Mouse (Mus musculus): ENCODE measurements around the gene C8g. TPM values are rescaled to one million over a fixed set of nuclear protein-coding genes. Genes with fewer than 3 reads are reported as not detected.

Gene C8g
- polyA plus RNA-seq, 1 experiment from 2014 or later: 5.5 TPM

DNA sequence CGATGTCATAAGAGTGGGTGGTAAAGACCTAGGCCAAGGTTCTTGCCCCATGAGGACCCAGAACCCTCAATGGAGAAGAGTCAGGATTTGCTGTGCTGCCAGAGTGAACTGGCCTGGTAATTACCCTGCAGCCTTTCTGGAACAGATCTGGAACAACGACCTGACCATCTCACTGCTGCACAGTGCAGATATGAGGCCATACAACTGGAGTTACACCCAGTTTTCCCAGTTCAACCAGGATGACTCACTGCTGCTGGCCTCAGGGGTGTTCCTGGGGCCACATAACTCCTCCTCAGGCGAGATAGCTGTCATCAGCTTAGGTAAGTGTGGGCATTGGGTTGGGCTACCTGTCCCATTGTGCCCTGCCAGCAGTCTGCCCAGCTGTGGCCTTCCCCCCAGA is 1.2 kb upstream of the C8g start:
- H3K27ac ChIP-seq: no peak overlapping the region
- no peak for ATAC-seq (ENCODE audit: low FRiP score)

DNA sequence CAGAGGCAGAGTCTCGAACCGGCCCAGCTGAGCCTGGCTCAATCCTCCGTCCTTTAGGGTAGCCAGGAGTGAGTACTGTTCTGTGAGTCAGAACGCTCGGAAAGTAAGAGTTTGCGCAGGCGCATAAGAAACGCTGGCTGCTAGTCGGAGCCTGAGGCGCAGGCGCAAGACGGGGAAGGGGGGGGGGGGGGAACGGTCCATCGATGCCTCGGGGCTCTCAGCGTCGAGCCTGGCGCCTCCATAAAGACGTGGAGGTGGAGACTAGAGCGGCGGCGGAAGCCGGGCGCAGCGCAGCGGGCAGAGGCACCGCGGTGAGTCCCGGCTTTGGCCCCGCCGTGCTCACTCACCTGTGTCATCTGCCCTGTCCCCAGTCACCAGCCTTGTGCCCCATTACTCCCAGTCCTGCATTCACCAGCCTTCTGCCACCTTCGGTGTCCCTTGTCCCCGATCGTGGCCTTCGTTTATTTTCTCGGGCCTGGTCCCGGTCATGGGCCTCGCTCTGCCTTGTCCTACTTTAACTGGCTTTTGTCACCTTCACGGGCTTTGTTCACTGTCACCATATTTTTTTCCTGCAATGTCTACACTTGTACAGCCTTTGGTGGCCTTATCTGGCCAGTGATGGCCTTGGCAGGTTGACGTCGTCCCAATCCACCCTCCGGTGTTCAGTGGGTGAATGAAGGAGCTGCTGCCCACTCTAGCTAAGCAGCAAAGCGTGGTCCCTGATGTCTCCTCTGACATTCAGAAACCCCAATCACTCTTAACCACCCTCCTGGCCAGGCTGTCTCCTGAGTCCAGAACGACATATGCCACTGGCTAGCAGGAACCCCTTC is 728 bp downstream of the C8g start, which contains the start of gene Fbxw5:
Fbxw5 (plus strand) TSS at position 175 of the 830 bp plus-strand sequence.
- Histone ChIP-seq H3K9me3 (ENCODE audit: control insufficient read depth, low read length) (no peaks in the 10 kb centered on the region), H3K4me2 (replicated peaks) (peak within 1 kb of the TSS; percentile 97), H3K4me1 (replicated peaks; ENCODE audit: control insufficient read depth, insufficient read depth, low read length) (peaks cover 11% of the 10 kb centered on the region), H3K27me3 (ENCODE audit: control insufficient read depth, insufficient read depth, low read length) (no peaks in the 10 kb centered on the region), H3K9ac (peak within 1 kb of the TSS; percentile 92), H3K4me3 (replicated peaks; ENCODE audit: low read length) (peak within 1 kb of the TSS; percentile 71), H3K36me3 (replicated peaks; ENCODE audit: control insufficient read depth, insufficient read depth) (peaks cover 34% of the 10 kb centered on the region), H3K27ac (peak within 1 kb of the TSS; percentile 72)
- DNase-seq (ENCODE audit: low spot score): peak; percentile 94
- WGBS: 1% methylated on average over 32 of the region's 44 CpGs
- peak; percentile 87 for ATAC-seq (ENCODE audit: low FRiP score)

More for the DNA sequence above, 1.2 kb upstream of the C8g start:
- H3K36me3 ChIP-seq (replicated peaks; ENCODE audit: control insufficient read depth, insufficient read depth): peaks cover 37% of the 10 kb centered on the region
- no peak overlapping the region for H3K4me2 ChIP-seq (replicated peaks)
- no peaks in the 10 kb centered on the region for H3K9me3 ChIP-seq (ENCODE audit: control insufficient read depth, low read length)
- H3K9ac ChIP-seq: no peak overlapping the region
- H3K4me1 ChIP-seq (replicated peaks; ENCODE audit: control insufficient read depth, insufficient read depth, low read length): peaks cover 11% of the 10 kb centered on the region
- no peak for DNase-seq (ENCODE audit: low spot score)
- 95% methylated on average over 3 of the region's 3 CpGs for WGBS
- H3K4me3 ChIP-seq (replicated peaks; ENCODE audit: low read length): no peak overlapping the region
- H3K27me3 ChIP-seq (ENCODE audit: control insufficient read depth, insufficient read depth, low read length): no peaks in the 10 kb centered on the region

DNA sequence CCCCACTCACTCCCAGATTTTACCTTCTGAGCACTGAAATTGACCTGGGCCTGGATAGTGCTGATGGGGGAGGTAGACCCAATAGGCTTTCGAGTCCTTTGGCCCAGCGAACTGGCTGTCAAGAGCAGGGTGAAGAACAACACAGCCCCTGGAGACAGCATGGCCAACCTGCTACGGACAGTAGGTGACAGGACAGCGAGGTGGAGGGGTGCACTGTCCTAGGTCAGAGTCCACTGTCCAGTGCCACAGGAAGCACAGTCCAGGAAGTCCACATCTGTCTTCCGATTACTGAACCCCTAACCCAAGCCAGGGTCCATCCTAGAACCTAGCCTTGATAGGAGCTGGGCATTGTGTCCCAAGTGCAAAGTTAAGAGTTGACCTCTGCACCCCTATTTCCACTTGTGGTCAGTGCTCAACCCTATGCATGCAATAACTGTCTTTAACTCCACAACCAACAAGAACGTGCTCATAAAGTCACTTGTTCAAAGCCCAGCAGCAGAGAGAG is 1.4 kb downstream of the C8g start:
- ATAC-seq (ENCODE audit: low FRiP score) (peak; percentile 41; the same call in 1 of the 2 replicates), DNase-seq (ENCODE audit: low spot score) (no peak)
- 0 out of 2 replicates have a peak overlapping the region, but pooled peaks have one; percentile 34 for H3K27ac ChIP-seq
- H3K4me2 ChIP-seq (replicated peaks): peak overlapping the region; percentile 50
- no peaks in the 10 kb centered on the region for H3K9me3 ChIP-seq (ENCODE audit: control insufficient read depth, low read length)
- peak overlapping the region; percentile 71 for H3K4me3 ChIP-seq (replicated peaks; ENCODE audit: low read length)
- peaks cover 27% of the 10 kb centered on the region for H3K36me3 ChIP-seq (replicated peaks; ENCODE audit: control insufficient read depth, insufficient read depth)
- H3K9ac ChIP-seq: peak overlapping the region; percentile 32; the same call in 1 of the 2 replicates
- peaks cover 11% of the 10 kb centered on the region for H3K4me1 ChIP-seq (replicated peaks; ENCODE audit: control insufficient read depth, insufficient read depth, low read length)
- 69% methylated on average over 6 of the region's 6 CpGs for WGBS
- H3K27me3 ChIP-seq (ENCODE audit: control insufficient read depth, insufficient read depth, low read length): no peaks in the 10 kb centered on the region

DNA sequence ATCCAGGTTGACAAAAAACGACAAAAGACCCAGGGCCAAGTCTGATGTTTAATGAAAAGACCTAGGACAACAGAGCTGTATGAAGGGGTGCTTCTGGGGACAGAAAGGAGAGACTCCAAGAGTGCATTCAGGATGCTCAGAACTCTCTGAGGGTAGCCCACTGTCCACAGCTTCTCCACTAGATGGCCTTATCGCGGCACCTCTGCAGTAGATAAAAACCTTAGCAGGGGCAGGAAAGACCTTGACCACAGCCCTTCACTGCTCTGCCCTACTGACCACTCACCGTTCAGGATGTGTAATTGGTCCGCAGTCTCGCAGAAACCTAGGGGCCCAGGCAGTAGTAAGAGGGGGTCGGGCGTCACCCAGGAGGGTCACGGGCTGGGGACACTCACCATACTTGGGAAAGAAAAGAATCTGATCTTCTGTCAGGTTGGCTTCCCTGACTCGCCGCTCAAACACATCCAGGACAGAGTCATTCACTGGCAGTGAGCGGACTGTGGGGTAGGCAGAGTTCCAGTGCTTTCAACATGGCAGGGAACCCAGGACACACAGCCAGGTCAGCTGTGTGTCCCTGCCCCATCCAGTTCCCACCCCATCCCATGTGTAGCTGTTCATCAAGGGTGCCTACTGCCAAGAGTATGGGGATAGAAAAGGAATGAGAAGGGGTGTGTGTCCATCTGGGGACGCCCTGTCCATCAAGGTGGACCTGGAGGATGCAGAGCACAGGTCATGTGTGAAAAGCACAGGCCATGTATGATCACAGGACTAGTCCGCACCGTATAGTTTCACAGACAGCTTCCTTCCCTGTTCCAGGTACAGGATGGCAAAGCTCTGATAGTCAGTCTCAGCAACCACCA is 2.7 kb downstream of the C8g start:
- WGBS: 73% methylated on average over 15 of the region's 15 CpGs
- peaks cover 14% of the 10 kb centered on the region for H3K36me3 ChIP-seq (replicated peaks; ENCODE audit: control insufficient read depth, insufficient read depth)
- no peak overlapping the region for H3K4me3 ChIP-seq (replicated peaks; ENCODE audit: low read length)
- no peak overlapping the region for H3K27ac ChIP-seq
- ATAC-seq (ENCODE audit: low FRiP score) (no peak), DNase-seq (ENCODE audit: low spot score) (no peak)
- no peak overlapping the region for H3K9ac ChIP-seq
- peaks cover 11% of the 10 kb centered on the region for H3K4me1 ChIP-seq (replicated peaks; ENCODE audit: control insufficient read depth, insufficient read depth, low read length)
- no peak overlapping the region for H3K4me2 ChIP-seq (replicated peaks)
- no peaks in the 10 kb centered on the region for H3K27me3 ChIP-seq (ENCODE audit: control insufficient read depth, insufficient read depth, low read length)
- no peaks in the 10 kb centered on the region for H3K9me3 ChIP-seq (ENCODE audit: control insufficient read depth, low read length)

DNA sequence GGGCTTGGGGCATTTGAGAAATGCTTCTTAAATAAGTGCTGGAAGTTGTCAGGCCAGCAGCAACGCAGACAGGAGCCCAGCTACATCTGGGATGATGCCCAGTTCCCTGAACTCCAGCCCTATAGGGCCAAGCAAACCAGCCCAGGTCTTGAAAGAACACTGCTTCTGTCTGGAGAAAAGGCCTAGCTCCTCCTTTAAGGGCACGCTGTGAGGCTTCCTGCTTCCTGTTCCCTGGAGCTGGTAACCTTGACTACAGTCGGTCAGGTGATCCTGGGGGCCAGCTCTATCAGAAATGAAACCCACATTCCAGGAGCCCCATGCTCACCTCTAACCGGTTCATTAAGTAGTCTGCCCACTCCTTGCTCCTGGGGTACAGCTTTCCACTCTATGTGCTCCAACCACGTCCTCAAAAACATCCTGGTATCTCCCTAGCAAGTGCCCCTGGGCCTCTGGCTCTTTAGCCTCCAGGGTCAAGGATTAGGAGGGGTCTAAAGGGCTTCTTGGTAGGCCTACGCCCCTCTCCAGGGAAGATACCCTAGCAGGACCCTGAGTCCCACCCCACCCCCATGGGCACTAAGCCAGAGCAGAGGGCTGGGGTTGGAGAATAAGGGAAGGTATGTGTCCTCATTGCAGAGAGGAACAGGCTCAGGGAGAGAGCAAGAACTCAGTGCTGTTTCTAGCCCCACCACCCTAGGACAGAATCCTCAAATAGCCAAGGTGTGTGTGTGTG is 3.5 kb downstream of the C8g start:
- H3K27ac ChIP-seq: peak overlapping the region; percentile 43; the same call in 1 of the 2 replicates

DNA sequence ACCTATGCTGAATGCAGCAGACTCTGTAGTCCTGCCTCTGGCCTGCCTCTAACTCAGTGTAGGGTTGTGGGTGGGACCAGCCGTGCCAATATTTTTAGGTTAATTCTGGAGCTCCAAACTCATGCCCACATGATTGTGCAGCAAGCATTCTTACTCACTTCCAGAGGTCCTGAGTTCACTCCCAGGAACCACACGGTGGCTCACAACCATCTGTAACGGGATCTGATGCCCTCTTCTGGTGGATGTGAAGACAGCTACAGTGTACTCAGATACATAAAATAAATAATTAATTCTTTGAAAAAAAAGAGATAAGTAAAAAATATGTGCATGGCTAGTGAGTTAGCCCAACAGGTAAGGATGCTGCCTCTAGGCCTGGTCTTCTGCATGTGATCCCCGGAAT is 5.1 kb downstream of the C8g start:
- H3K27ac ChIP-seq: no peak overlapping the region
- DNase-seq (ENCODE audit: low spot score) (peak; percentile 40), ATAC-seq (ENCODE audit: low FRiP score) (no peak)
- WGBS: 48% methylated on average over 4 of the region's 4 CpGs
- H3K9ac ChIP-seq: no peak overlapping the region
- H3K9me3 ChIP-seq (ENCODE audit: control insufficient read depth, low read length): no peaks in the 10 kb centered on the region
- no peaks in the 10 kb centered on the region for H3K27me3 ChIP-seq (ENCODE audit: control insufficient read depth, insufficient read depth, low read length)
- no peaks in the 10 kb centered on the region for H3K36me3 ChIP-seq (replicated peaks; ENCODE audit: control insufficient read depth, insufficient read depth)
- H3K4me2 ChIP-seq (replicated peaks): no peak overlapping the region
- H3K4me1 ChIP-seq (replicated peaks; ENCODE audit: control insufficient read depth, insufficient read depth, low read length): peaks cover 3% of the 10 kb centered on the region
- H3K4me3 ChIP-seq (replicated peaks; ENCODE audit: low read length): no peak overlapping the region

More for the DNA sequence above, 3.5 kb downstream of the C8g start:
- Histone ChIP-seq H3K36me3 (replicated peaks; ENCODE audit: control insufficient read depth, insufficient read depth) (peaks cover 6% of the 10 kb centered on the region; the same call in 1 of the 2 replicates), H3K4me3 (replicated peaks; ENCODE audit: low read length) (no peak overlapping the region), H3K9ac (no peak overlapping the region), H3K4me2 (replicated peaks) (no peak overlapping the region), H3K9me3 (ENCODE audit: control insufficient read depth, low read length) (no peaks in the 10 kb centered on the region), H3K27me3 (ENCODE audit: control insufficient read depth, insufficient read depth, low read length) (no peaks in the 10 kb centered on the region), H3K4me1 (replicated peaks; ENCODE audit: control insufficient read depth, insufficient read depth, low read length) (peaks cover 11% of the 10 kb centered on the region)
- DNase-seq (ENCODE audit: low spot score) (no peak), ATAC-seq (ENCODE audit: low FRiP score) (no peak)
- whole genome bisulfite sequencing: 58% methylated on average over 6 of the region's 6 CpGs

DNA sequence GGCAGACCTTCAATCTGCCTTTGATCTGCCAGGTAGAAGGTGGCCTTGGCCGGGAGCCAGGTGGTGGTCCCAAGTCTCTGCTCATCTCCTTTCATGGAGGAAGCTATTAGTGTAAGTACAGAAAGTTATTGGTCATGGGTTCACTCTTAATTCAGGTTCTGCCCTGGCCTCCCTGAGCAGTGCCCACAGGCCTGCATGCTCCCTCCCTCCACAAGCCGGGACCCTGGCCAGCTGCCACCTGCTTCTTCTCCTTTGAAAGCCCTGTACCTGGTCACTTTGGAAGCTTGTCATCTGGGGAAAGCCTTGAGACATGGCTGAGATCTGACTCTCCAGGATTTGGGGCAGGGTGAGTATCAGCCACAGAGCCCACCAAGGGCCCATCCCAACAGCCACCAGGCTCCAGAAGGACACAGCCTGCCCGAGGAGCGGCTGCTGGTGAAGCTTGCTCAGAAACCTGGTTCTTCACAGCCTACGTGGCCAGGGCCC is 8.0 kb downstream of the C8g start, which contains the start of gene Lcn12:
Lcn12 (minus strand) TSS at position 436 of the 486 bp plus-strand sequence.
- Histone ChIP-seq H3K9ac (no peak within 1 kb of the TSS), H3K4me1 (replicated peaks; ENCODE audit: control insufficient read depth, insufficient read depth, low read length) (no peaks in the 10 kb centered on the region), H3K27me3 (ENCODE audit: control insufficient read depth, insufficient read depth, low read length) (no peaks in the 10 kb centered on the region), H3K9me3 (ENCODE audit: control insufficient read depth, low read length) (no peaks in the 10 kb centered on the region), H3K4me2 (replicated peaks) (no peak within 1 kb of the TSS), H3K27ac (no peak within 1 kb of the TSS), H3K4me3 (replicated peaks; ENCODE audit: low read length) (no peak within 1 kb of the TSS), H3K36me3 (replicated peaks; ENCODE audit: control insufficient read depth, insufficient read depth) (no peaks in the 10 kb centered on the region)
- 89% methylated on average over 5 of the region's 5 CpGs for WGBS
- no peak for DNase-seq (ENCODE audit: low spot score)
- ATAC-seq (ENCODE audit: low FRiP score): no peak

DNA sequence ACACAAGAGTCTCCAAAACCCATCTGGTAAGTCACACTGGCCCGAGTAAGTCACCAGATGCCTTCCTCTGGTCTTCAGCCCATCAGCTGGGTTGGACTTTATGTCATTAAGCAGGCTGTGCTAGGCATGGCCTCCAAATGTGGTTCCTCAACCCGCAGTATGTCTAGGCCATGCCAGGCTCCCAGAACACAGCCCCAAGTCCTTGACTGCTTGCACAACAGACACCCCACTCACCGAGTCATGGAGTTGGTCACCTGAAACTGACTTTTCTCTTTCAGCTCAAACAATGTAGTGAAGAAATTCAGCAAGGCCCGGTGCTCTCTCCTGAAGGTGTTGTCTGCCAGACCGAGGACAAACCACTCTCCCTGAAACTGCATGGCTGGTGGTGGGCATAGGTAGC is 8.5 kb downstream of the C8g start:
- DNase-seq (ENCODE audit: low spot score): no peak
- H3K4me3 ChIP-seq (replicated peaks; ENCODE audit: low read length): no peak overlapping the region
- no peaks in the 10 kb centered on the region for H3K36me3 ChIP-seq (replicated peaks; ENCODE audit: control insufficient read depth, insufficient read depth)
- H3K9ac ChIP-seq: no peak overlapping the region
- no peaks in the 10 kb centered on the region for H3K27me3 ChIP-seq (ENCODE audit: control insufficient read depth, insufficient read depth, low read length)
- H3K4me1 ChIP-seq (replicated peaks; ENCODE audit: control insufficient read depth, insufficient read depth, low read length): no peaks in the 10 kb centered on the region
- ATAC-seq (ENCODE audit: low FRiP score): no peak
- H3K27ac ChIP-seq: no peak overlapping the region
- no peak overlapping the region for H3K4me2 ChIP-seq (replicated peaks)
- 85% methylated on average over 5 of the region's 5 CpGs for WGBS
- no peaks in the 10 kb centered on the region for H3K9me3 ChIP-seq (ENCODE audit: control insufficient read depth, low read length)

Measured in hindbrain, embryonic 14.5 days (tissue).